Mouse (Mus musculus) small intestine, adult 2 months (tissue): ENCODE results near the gene Lnp1.

Source experiments
- CTCF ChIP-seq: fragments of 200-500 bp; IDR thresholded peaks from 2 replicates; pipeline ENCODE4 v1.5.1; 2012; ENCODE audit warnings: low read depth, mild to moderate bottlenecking, control low read depth, inconsistent platforms, low read length, moderate library complexity, mixed read lengths; ENCODE audit not compliant: insufficient replicate concordance, insufficient read length; ENCODE audit errors: extremely low read depth
- POLR2A ChIP-seq: fragments of 200-500 bp; IDR thresholded peaks from 2 replicates; pipeline ENCODE4 v1.6.1; 2012; ENCODE audit warnings: low read depth, mild to moderate bottlenecking, control low read depth, inconsistent platforms, low read length, moderate library complexity

DNA sequence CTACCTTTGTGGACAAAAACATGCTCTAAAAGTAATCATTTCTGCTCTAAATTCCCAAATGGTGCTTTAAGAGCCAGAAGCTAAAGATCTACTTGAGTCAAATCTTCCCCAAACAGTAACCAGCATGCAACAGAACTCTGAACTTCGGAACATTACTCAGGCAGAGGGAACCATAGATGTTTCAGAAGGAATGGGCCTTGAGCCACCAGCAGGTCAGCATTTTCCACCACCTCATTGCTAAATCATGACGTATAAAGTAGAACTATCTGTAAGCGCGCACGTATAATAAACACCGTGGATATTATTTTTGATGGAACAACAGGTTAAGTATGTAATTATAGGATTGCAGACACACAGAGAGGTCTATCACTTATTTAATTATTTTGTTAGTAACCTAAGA is 43.0 kb downstream of the Lnp1 start:
- TF ChIP-seq CTCF (no peak), POLR2A (no peak)
